Mouse (Mus musculus): ENCODE measurements around the gene Pigk.

The Pigk gene

DNA sequence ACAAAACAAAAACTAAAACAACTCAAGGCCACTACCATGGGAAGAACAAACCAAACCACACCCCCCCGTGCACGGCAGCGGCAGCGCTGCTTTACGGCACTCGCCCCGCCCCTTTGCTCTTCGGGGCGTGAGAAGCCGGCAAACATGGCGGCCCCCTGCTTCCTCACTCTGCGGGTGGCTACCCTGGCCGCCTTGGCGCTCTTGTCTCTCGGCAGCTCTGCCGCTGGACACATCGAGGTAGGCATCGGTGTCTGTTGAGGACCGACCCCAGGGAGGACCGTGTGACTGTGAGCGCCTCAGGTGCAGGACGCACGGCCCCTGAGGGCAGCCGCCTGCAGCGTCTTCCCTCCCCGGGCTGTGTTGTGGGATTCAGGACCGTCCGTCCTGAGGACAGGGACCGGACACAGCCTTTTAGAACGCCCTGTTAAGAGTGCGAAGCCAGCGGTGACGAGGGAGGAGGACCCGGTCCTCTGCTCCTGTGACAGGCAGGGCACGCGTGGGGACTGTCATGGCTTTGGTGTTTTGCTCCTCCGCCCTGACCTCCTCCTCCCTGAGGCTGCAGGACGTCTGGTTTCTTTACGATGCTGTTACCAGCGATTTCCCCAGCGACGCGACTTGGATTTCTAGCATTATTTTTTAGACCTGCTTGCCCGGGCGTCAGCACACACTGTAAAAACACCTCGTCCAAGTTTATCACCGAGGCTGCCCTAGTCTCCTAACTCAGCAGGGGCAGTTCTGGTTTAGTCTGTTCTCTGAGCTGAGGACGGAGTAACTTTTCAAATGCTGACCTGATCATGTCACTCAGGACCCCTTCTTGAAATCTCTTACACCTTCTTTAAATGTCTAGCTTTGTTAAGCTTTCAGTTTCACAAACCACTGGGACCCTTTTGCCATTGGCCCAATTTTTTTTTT is at the start of gene Pigk:
Pigk (plus strand) TSS at position 110 of the 912 bp plus-strand sequence.
- peak; percentile 95 for DNase-seq (ENCODE audit: extremely low read depth, insufficient read length, low spot score)

DNA sequence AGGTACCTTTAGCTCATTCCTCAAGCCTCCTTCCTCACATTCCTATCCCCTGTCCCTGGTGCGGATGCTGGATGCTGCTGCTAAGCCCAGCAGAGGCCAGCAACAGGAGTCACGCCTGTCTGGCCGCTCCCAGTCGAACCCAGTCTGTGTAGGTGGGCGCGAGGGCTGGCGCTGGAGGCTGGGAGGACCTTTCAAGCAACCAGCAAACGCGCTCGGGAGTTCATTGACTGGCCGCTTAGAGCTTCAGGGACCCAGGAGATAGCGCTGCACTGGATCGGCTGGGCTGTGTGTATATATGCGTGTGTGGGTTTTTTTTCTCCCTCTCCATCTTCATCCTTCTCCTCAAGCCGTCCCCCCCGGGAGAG is 46.9 kb upstream of the Pigk start:
- DNase-seq (ENCODE audit: extremely low read depth, insufficient read length, low spot score): no peak

DNA sequence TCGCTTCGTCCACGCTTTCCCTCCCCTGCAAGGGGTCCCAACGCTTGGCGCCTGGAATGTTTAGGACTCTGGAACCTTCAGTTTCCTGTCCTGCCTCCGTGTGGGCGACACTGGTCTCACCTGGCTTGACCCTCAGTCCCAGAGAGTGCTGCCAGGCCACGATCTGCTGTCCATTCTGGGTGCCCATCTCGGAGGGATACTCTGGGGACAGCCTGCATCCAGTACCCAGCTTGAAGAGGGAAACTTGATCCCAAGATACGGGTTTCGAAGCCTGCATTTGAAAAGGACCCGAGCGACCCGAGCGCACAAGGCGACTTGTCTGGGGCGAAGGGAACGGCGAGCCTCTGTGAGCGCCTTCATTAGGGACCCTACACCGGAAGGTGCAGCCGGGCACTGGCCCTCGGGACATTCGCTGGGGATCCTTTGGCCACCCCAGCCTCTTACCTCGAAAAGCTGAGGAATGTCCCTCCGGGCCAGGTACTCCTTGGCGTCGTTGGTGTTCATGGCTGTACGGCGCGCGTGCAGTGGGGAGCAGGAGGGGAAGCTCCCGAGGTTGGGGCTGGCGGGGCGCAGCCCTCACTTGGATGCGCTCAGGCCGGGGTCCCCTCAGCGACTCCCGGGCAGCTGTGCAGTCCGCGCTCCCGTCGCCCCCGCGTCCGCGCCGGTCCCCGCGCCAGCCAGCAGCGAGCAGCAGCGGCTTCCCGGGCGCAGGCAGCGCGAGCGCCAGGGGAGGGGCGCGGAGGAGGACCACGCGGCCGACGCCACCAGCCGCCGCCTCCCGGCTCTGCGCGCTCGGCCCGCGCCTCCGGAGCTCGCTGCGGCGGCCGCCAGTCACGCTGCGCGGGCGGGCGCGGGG is 46.3 kb upstream of the Pigk start:
- DNase-seq (ENCODE audit: extremely low read depth, insufficient read length, low spot score): peak; percentile 47

DNA sequence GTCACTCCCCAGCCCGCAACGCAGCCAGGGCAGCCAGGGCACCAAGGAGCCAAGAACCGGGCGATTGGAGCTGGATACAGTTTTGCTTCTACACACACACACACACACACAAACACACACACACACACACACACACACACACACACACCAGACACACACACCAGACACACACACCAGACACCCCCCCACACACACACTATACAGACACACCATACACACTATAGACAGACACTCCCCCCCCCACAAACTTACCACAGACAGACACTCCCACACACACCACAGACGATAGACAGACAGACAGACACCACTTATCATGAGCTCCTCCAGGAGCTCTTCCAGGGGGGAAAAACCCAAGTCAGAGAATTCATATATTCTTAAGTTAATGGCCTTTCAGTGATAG is 45.7 kb upstream of the Pigk start, which contains the start of gene Ak5:
Ak5 (minus strand) TSS at position 122 of the 400 bp plus-strand sequence.
- no peak for DNase-seq (ENCODE audit: extremely low read depth, insufficient read length, low spot score)

DNA sequence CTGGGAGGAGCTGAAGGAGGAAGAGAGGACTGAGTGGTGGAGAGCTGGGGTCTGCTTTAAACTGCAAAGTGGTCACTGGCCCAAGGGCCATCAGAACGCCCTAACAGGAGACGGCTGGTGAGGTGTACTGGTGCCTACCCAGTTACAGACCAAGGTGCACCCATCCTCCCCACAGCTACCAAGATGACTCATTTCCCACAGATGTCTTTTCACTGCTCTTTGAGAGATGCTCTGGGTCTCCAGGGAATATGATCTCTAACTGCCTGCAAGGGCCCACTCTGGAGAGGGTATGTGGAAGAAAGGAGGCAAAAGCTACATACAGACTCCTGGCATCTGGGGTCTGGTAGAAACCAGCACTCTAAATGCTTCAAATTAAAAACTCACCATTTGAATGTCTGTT is 45.1 kb upstream of the Pigk start:
- peak; percentile 45 for DNase-seq (ENCODE audit: extremely low read depth, insufficient read length, low spot score)

DNA sequence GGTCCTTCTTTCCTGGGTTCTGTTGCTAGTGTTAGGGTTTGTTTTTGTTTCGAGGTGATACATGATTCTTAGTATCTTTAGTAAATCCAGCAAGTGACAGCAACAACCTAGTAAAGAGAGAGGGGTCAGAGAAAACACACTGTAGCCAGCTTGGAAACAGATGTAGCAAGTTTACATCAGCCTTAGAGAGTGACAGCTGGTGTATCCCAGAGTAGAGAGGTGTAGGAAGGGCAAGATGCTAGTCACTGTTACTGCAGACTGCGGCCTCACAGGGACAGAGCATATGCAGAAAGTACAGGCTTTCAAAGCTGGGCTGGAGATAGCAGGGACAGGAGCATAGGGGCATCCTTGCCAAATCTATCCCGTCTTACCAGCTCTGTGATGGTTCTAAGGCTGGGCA is 44.1 kb upstream of the Pigk start:
- no peak for DNase-seq (ENCODE audit: extremely low read depth, insufficient read length, low spot score)

DNA sequence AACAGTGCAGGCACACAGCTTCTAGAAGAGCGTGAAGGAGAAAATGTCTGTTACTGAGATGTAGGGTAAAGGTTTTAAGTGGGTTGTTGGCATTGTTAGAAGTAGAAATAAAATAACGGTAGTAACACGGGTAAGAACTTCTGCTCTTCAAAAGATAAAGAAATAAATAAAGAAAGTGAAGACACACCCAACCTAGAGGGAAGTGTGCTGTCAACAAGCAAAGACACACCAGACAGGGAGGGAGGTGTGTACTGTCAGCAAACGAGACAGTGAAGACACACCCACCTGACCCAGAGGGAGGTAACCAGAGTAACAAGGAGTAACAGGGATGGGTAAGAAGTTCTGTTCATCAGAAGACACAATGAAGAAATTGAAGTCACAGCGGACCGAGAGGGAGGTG is 39.2 kb upstream of the Pigk start:
- DNase-seq (ENCODE audit: extremely low read depth, insufficient read length, low spot score): no peak

DNA sequence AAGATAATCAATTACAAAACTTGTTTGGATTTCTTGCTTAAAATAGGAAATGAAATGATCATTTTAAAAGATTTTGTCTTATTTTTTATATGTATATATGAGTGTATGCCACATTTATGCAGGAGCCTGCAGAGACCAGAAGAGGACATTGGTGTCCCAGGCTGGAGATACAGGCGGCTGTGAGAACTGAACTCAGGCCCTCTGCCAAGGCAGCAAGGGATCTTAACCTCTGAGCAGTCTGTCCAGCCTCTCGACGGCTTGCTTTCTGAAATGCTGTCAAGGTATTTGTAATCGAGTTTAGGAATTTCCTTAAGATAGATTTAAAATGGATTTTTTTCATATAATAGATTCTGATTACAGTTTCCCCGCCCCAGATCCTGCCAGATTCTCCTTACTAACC is 25.4 kb upstream of the Pigk start:
- no peak for DNase-seq (ENCODE audit: extremely low read depth, insufficient read length, low spot score)

DNA sequence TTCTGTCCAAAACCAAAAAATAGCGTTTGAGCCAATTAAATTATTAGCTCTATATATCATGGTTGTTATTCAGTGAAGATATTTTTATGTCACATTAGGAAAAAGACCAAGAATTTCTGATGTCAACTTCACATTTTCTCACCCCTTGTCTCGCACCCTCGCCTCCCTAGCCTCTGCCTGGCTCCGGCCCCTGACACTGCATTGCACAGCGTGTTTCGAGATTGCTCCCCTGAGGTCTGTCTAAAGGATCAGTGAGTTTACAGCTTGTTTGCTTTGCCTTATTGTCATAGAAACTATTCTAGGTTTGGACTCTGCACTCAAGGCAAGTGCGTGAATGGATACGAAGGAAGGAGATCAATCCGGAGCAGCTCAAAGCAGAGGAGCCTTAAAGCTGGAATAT is 24.8 kb upstream of the Pigk start:
- no peak for DNase-seq (ENCODE audit: extremely low read depth, insufficient read length, low spot score)

DNA sequence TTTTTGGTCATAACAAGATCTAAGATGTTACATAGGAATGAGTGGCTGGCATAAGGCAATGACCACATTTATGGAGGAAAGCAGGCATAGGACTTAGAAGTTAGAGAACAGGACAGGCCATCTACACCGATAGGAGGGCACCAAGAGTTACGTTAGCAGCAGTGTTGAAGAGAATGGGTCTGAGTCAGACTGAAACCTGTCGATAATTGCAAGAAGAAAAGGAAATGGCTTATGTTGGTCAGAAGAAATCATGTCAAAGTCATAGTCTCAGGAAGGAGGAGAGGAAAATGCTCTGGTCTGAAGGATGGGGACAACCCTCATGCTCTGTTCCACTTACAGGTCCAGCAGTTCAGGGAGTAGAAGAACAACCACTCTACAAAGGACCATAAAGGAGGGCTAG is 18.9 kb upstream of the Pigk start:
- no peak for DNase-seq (ENCODE audit: extremely low read depth, insufficient read length, low spot score)

DNA sequence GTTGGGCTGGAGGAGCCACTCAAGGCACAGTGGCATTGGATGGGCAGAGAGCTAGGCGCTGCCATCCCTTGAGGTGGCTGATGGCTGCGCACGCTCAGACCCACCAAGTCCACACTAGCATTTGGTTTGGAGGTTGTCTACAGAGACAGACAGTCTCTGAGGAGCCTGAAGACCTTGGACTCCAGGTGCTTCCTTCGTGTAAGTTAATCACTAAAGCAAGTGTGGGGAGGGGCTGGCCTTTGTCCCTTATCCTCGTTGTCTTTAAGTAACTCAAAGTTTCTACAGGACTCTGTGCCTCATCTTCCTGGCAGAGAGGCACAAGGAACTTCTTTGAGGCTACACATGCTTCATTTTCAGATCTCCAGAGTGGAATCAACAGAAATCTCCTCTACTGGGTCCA is 15.9 kb upstream of the Pigk start:
- no peak for DNase-seq (ENCODE audit: extremely low read depth, insufficient read length, low spot score)

DNA sequence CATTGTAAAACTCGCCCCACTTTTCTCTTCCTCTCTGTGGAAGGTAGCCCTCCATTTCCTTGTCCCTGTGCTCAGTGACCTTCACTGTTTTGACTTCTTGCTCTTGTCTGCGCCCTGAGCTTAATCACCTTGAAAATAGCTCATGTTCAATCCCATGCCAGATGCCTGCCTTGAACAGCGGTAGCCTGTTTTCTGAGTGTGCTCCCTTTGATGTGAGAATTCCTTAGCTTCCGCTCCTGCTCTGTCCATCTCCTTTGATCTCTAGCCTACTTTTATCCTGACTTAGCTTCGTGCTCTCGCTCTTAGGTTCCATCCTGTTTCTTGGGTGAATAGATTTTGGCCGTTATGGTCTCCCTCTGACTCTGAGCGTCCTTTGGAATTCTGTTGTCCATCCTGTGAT is 14.6 kb upstream of the Pigk start:
- no peak for DNase-seq (ENCODE audit: extremely low read depth, insufficient read length, low spot score)

DNA sequence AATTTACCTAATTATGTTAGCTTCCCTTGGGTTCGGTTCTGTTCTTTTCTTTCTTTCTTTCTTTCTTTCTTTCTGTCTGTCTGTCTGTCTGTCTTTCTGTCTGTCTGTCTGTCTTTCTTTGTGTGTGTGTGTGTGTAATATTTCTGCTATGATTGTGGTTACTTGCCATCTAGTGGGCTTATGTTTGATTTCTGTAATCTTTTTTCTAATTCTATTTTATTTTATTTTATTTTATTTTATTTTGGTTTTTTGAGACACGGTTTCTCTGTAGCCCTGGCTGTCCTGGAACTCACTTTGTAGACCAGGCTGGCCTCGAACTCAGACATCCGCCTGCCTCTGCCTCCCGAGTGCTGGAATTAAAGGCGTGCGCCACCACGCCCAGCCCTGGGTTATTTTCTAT is 12.4 kb upstream of the Pigk start:
- peak; percentile 29 for DNase-seq (ENCODE audit: extremely low read depth, insufficient read length, low spot score)

DNA sequence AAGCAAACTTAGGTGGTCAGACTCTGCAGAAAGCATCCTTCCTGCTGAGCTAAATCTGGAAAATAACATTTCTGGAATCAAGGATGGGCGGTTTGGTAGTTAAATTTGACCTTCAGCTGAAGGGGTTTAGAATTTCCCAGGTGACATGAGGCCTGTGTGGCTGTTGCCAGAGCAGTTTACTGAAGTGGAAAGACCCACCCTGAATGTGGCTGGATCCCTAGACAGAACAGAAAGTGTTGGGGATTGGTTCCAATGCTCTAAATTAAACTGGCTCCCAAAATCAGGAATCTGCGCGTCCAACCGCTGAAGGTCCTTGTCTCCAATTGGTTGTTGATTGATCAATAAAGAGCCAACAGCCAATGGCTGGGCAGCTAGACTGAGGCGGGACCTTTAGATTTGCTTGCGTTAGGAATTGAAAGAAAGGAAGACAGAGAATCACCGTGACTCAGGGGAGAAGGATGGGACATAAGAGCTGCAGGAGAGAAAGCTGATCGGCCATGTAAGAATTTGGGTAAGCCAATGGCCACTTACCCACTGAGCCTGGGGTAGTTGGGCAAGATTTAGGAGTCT is 11.5 kb upstream of the Pigk start:
- DNase-seq (ENCODE audit: extremely low read depth, insufficient read length, low spot score): no peak

DNA sequence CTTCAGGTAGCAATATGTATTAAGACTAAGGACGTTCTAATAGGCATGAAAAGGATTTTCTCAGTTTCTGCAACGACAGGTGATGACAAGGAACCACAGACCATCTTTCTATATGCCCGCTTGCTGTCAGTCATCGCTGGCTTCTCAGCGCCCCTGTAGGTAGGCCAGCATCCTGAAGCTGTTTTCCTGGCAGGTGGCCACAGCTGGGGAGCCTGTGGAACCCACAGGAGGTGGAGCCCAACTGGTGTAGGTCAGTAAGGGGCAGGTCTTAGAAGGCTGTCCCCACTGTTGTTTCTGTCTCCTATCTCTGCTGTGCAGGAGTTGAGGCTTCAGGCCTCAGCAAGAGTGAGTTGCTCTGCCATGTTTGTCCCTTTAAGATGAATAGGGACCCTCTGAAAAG is 8.1 kb upstream of the Pigk start:
- DNase-seq (ENCODE audit: extremely low read depth, insufficient read length, low spot score): no peak

DNA sequence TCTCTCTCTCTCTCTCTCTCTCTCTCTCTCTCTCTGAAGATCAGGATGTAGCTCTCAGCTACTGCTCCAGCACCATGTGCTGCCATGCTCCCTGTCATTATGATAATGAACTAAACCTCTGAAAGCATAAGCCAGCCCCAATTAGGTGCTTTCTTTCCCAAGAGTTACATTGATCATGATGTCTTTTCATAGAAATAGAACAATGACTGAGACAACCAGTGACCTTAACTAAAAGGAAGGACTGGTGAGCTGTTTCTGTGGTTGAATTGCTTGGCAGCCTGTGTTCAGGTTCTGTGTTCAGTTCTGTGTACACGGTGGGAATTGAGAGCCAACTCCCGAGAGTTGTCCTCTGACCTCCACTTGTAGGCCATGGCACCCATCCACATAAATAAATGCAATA is 7.0 kb upstream of the Pigk start:
- DNase-seq (ENCODE audit: extremely low read depth, insufficient read length, low spot score): no peak

DNA sequence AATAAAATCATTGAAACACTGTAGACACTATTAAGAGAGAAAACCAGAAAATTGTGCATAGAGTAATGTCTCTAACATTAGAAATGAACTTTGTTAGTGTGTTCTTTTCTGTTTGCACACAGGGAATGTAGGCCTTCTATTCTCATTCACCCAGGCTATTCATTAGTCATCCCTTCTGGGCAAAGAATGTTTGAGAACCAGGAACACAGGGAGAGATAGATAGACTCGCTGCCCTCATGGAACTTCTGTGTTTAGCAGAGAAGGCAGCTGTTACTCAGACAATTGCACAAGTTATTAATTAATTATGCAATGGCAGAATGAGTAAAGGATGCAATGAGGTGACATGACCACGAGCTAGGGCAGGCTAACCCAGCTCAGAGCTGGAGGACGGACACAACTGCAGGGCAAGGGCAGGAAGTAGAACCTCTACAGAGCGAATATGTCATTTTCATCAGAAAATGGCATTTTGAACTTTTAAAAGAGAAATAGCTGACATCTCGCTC is 6.5 kb upstream of the Pigk start:
- no peak for DNase-seq (ENCODE audit: extremely low read depth, insufficient read length, low spot score)

DNA sequence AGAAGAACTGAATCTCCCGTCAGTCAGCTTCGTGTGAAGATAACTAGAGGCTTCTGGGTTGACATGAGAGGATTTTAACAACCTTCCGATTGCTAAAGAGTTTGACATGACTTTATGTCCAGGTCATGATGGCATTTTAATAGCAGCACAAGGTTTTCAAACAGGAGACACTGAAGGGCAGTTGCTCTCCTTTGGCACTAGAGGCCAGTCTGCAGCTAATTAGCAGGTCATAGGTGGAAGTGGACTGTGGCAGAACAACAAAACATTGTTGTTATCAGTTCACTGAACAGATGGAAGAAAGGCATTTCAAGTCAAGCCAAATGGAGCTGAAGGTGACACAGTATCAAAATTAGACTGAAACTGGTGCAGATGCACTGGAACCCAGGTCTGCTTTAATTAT is 4.0 kb upstream of the Pigk start:
- DNase-seq (ENCODE audit: extremely low read depth, insufficient read length, low spot score): no peak

DNA sequence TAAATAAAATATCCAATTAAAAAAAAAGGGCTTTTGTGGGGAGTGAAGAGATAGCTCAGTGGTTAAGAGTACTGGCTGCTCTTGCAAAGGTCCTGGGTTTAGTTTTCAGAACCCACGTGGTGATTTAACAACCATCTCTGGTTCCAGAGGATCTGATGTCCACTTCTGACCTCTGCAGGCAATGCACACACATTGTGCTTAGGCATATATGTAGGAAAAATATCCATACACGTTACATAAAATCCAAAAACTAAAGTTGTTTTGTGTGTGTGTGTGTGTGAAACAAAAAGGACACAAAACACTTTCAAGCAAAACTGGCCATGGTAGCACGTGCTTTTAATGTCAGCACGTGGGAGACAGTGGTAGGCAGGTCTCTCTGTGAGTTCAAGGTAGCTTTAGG is 943 bp upstream of the Pigk start:
- DNase-seq (ENCODE audit: extremely low read depth, insufficient read length, low spot score): peak; percentile 39

DNA sequence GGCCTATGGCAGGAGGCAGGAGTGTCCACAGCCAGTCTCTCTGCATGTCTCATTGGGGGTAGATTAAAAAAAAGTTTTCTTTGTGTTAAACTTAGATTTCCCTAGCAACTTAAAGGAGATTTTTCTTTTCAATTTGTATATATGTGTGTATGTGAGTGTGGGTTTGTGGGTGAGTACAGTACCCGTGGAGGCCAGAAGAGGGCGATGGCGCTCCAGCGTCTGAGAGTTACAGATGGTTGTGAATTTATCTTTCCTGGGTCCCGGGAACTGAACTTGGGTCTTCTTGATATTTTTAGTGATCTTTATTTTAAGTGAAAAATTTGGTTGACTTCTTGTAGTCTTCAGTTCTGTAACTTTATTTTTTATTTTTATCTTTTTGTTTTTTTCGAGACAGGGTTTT is 7.4 kb downstream of the Pigk start:
- DNase-seq (ENCODE audit: extremely low read depth, insufficient read length, low spot score): no peak

DNA sequence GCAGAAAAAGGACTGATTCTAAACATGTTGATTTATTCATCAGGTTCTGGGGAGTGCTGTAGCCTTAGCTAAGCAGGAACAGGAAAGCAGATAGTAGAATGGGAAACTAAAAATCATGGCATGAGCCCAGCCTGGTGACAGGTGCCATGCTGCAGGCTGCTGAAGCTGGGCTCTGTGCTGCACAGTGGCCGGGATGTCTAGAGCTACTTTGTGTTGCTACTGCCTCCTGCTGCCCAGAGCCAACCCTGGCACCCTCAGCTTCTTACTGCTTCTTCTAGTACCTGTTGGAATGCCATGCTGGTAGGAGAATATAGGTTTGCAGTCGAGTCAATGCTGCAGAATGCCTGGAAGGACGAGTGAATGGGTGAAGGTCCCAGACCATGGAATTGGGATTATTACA is 8.9 kb downstream of the Pigk start:
- DNase-seq (ENCODE audit: extremely low read depth, insufficient read length, low spot score): no peak

Data from 3134 (cell line).